Mouse (Mus musculus) lung, postnatal 0 days (tissue): ENCODE data around the gene Tbc1d22a.

ENCODE experiments used
- CTCF ChIP-seq: IDR thresholded peaks from 2 replicates; pipeline ENCODE4 v1.5.1; 2016; ENCODE audit warnings: antibody characterized with exemption, mild to moderate bottlenecking
- EP300 ChIP-seq: IDR thresholded peaks from 2 replicates; pipeline ENCODE4 v1.6.1; 2016; ENCODE audit warnings: antibody characterized with exemption, mild to moderate bottlenecking, control low read depth

GRCm38 (mm10) chr15:86164718-86165345, 49.4 kb upstream of the Tbc1d22a start:
- TF ChIP-seq CTCF (no peak), EP300 (no peak)
